Mouse (Mus musculus) myocyte (in vitro differentiated cells): Measurements from ENCODE around the gene Anks1b. TPM values are rescaled to one million over a fixed set of nuclear protein-coding genes. Genes with fewer than 3 reads are reported as not detected.

Experiments
- H3K27me3 ChIP-seq: one replicate; pipeline ENCODE4 v1.6.1; 2011; ENCODE audit not compliant: control insufficient read depth, insufficient read depth, insufficient read length
- H3K36me3 ChIP-seq: one replicate; pipeline ENCODE4 v1.6.1; 2011; ENCODE audit not compliant: control insufficient read depth, insufficient read depth
- H3K4me2 ChIP-seq: one replicate; pipeline ENCODE4 v1.6.1; 2011; ENCODE audit warnings: low read depth, control low read depth
- H3K4me3 ChIP-seq: one replicate; pipeline ENCODE4 v1.5.1; 2011; ENCODE audit warnings: mild to moderate bottlenecking, control low read depth, moderate library complexity
- H3K79me2 ChIP-seq: one replicate; pipeline ENCODE4 v1.6.1; 2011; ENCODE audit not compliant: control insufficient read depth, insufficient read depth
- H3ac ChIP-seq: one replicate; pipeline ENCODE4 v1.6.1; 2011; ENCODE audit not compliant: control insufficient read depth, insufficient read length
- CEBPB ChIP-seq: IDR thresholded peaks from 2 replicates; pipeline ENCODE4 v1.6.1; 2011; ENCODE audit warnings: mild to moderate bottlenecking, moderate library complexity; ENCODE audit not compliant: poor library complexity, insufficient read depth, severe bottlenecking
- E2F4 ChIP-seq: IDR thresholded peaks from one replicate; pipeline ENCODE4 v1.6.1; 2011; ENCODE audit warnings: mild to moderate bottlenecking, control low read depth, moderate library complexity; ENCODE audit not compliant: insufficient read depth
- MAX ChIP-seq: IDR thresholded peaks from one replicate; pipeline ENCODE4 v1.6.1; 2011; ENCODE audit warnings: low read depth, mild to moderate bottlenecking, control low read depth
- MYOD1 ChIP-seq, 3 experiments: IDR thresholded peaks; one replicate each; pipeline ENCODE4 v1.6.1; 2011; ENCODE audit warnings: control low read depth in 2 of 3, low read depth in 2 of 3, mild to moderate bottlenecking in 2 of 3, moderate library complexity in 1 of 3; ENCODE audit not compliant: insufficient read length in 2 of 3, control insufficient read depth in 1 of 3
- MYOG ChIP-seq, 3 experiments: IDR thresholded peaks; one replicate each; pipeline ENCODE4 v1.6.1; 2011; ENCODE audit warnings: control low read depth in 2 of 3, low read depth in 2 of 3, mild to moderate bottlenecking in 2 of 3; ENCODE audit not compliant: insufficient read length in 2 of 3, control insufficient read depth in 1 of 3, insufficient read depth in 1 of 3
- POLR2A ChIP-seq: IDR thresholded peaks from one replicate; pipeline ENCODE4 v1.6.1; 2011; ENCODE audit warnings: low read depth, mild to moderate bottlenecking, control low read depth, moderate library complexity; ENCODE audit not compliant: insufficient read length
- POLR2AphosphoS2 ChIP-seq: IDR thresholded peaks from one replicate; pipeline ENCODE4 v1.6.1; 2011; ENCODE audit warnings: low read depth, control low read depth; ENCODE audit not compliant: insufficient read length
- REST ChIP-seq: IDR thresholded peaks from one replicate; pipeline ENCODE4 v1.6.1; 2011; ENCODE audit warnings: mild to moderate bottlenecking, control low read depth, moderate library complexity; ENCODE audit not compliant: insufficient read depth, insufficient read length
- SRF ChIP-seq: IDR thresholded peaks from one replicate; pipeline ENCODE4 v1.6.1; 2011; ENCODE audit warnings: low read depth; ENCODE audit not compliant: control insufficient read depth, insufficient read length
- TCF12 ChIP-seq: IDR thresholded peaks from one replicate; pipeline ENCODE4 v1.6.1; 2011; ENCODE audit warnings: mild to moderate bottlenecking, control low read depth; ENCODE audit not compliant: poor library complexity, insufficient read depth, severe bottlenecking
- TCF3 ChIP-seq: IDR thresholded peaks from one replicate; pipeline ENCODE4 v1.6.1; 2011; ENCODE audit warnings: low read depth, control low read depth; ENCODE audit not compliant: insufficient read length
- USF1 ChIP-seq: IDR thresholded peaks from one replicate; pipeline ENCODE4 v1.6.1; 2011; ENCODE audit warnings: low read depth, mild to moderate bottlenecking, control low read depth, moderate library complexity
- polyA plus RNA-seq: library from polyadenylated mRNA; unstranded; fragments of >200 nt; fragmentation: generic; extraction: Trizol; gene quantifications from one replicate; pipeline ENCODE4 v1.2.1, GENCODE M21; 2012; ENCODE audit warnings: missing spikeins

The Anks1b gene
- polyA plus RNA-seq, 1 experiment, result 0.13 TPM

- TF ChIP-seq POLR2A (no peak), USF1 (no peak), MAX (no peak), CEBPB (no peak), MYOD1 (IDR thresholded peaks at IDR 0.05; ENCODE audit: control insufficient read depth in 1 of 3, insufficient read length in 2 of 3, low read depth in 2 of 3) (no peak), SRF (no peak), POLR2AphosphoS2 (no peak), TCF3 (no peak), MYOG (IDR thresholded peaks at IDR 0.05; ENCODE audit: control insufficient read depth in 1 of 3, insufficient read depth in 1 of 3, insufficient read length in 2 of 3, low read depth in 2 of 3) (no peak), TCF12 (no peak), E2F4 (no peak), REST (no peak)
- Histone ChIP-seq H3K4me3 (no peak overlapping the region), H3K4me2 (no peak overlapping the region)
These were observed 317.1 kb downstream of the Anks1b start for GRCm38 (mm10) chr10:90190366-90190765.

GRCm38 (mm10) chr10:90196936-90197335 lies 323.6 kb downstream of the Anks1b start:
- Histone ChIP-seq H3K4me2 (no peak overlapping the region), H3K27me3 (no peaks in the 10 kb centered on the region), H3K4me3 (no peak overlapping the region), H3ac (no peak overlapping the region), H3K79me2 (no peaks in the 10 kb centered on the region), H3K36me3 (no peaks in the 10 kb centered on the region)
- TF ChIP-seq POLR2AphosphoS2, result no peak
- TF ChIP-seq REST, result no peak
- TF ChIP-seq SRF, result no peak
- TF ChIP-seq CEBPB, result no peak
- no peak for TF ChIP-seq MYOG (IDR thresholded peaks at IDR 0.05; ENCODE audit: control insufficient read depth in 1 of 3, insufficient read depth in 1 of 3, insufficient read length in 2 of 3, low read depth in 2 of 3)
- TF ChIP-seq TCF3, result no peak
- no peak for TF ChIP-seq MAX
- no peak for TF ChIP-seq MYOD1 (IDR thresholded peaks at IDR 0.05; ENCODE audit: control insufficient read depth in 1 of 3, insufficient read length in 2 of 3, low read depth in 2 of 3)
- no peak for TF ChIP-seq TCF12
- no peak for TF ChIP-seq E2F4
- no peak for TF ChIP-seq POLR2A

More at GRCm38 (mm10) chr10:90190366-90190765, 317.1 kb downstream of the Anks1b start:
- Histone ChIP-seq H3K36me3 (no peaks in the 10 kb centered on the region), H3ac (no peak overlapping the region), H3K79me2 (no peaks in the 10 kb centered on the region), H3K27me3 (no peaks in the 10 kb centered on the region)

- no peak for TF ChIP-seq MYOG (IDR thresholded peaks at IDR 0.05; ENCODE audit: control insufficient read depth in 1 of 3, insufficient read depth in 1 of 3, insufficient read length in 2 of 3, low read depth in 2 of 3)
- TF ChIP-seq TCF12, result no peak
- TF ChIP-seq POLR2AphosphoS2, result no peak
- no peak for TF ChIP-seq USF1
- TF ChIP-seq SRF, result no peak
- no peak for TF ChIP-seq MYOD1 (IDR thresholded peaks at IDR 0.05; ENCODE audit: control insufficient read depth in 1 of 3, insufficient read length in 2 of 3, low read depth in 2 of 3)
- H3K4me2 ChIP-seq, result no peak overlapping the region
- H3K79me2 ChIP-seq, result no peaks in the 10 kb centered on the region
- H3K4me3 ChIP-seq, result no peak overlapping the region
- no peaks in the 10 kb centered on the region for H3K36me3 ChIP-seq
- H3ac ChIP-seq, result no peak overlapping the region
- H3K27me3 ChIP-seq, result no peaks in the 10 kb centered on the region
These were observed 336.7 kb downstream of the Anks1b start for GRCm38 (mm10) chr10:90210044-90210443.

- TF ChIP-seq POLR2A (no peak), REST (no peak), POLR2AphosphoS2 (no peak), MYOD1 (IDR thresholded peaks at IDR 0.05; ENCODE audit: control insufficient read depth in 1 of 3, insufficient read length in 2 of 3, low read depth in 2 of 3) (no peak), TCF12 (no peak), USF1 (no peak), CEBPB (no peak), MYOG (IDR thresholded peaks at IDR 0.05; ENCODE audit: control insufficient read depth in 1 of 3, insufficient read depth in 1 of 3, insufficient read length in 2 of 3, low read depth in 2 of 3) (no peak), SRF (no peak), E2F4 (no peak), MAX (no peak), TCF3 (no peak)
- Histone ChIP-seq H3K79me2 (no peaks in the 10 kb centered on the region), H3ac (no peak overlapping the region), H3K4me2 (no peak overlapping the region), H3K27me3 (no peaks in the 10 kb centered on the region), H3K36me3 (no peaks in the 10 kb centered on the region), H3K4me3 (no peak overlapping the region)
These were observed 347.2 kb downstream of the Anks1b start for GRCm38 (mm10) chr10:90220470-90220869.

GRCm38 (mm10) chr10:90222793-90223495 lies 349.6 kb downstream of the Anks1b start:
- no peak overlapping the region for H3K4me3 ChIP-seq
- TF ChIP-seq POLR2AphosphoS2 (no peak), REST (no peak), MYOG (IDR thresholded peaks at IDR 0.05; ENCODE audit: control insufficient read depth in 1 of 3, insufficient read depth in 1 of 3, insufficient read length in 2 of 3, low read depth in 2 of 3) (no peak), MYOD1 (IDR thresholded peaks at IDR 0.05; ENCODE audit: control insufficient read depth in 1 of 3, insufficient read length in 2 of 3, low read depth in 2 of 3) (no peak), E2F4 (no peak), MAX (no peak), TCF3 (no peak), USF1 (no peak), CEBPB (no peak), POLR2A (no peak), TCF12 (no peak), SRF (no peak)
- H3K79me2 ChIP-seq, result no peaks in the 10 kb centered on the region
- H3K27me3 ChIP-seq, result no peaks in the 10 kb centered on the region
- H3K4me2 ChIP-seq, result no peak overlapping the region
- H3K36me3 ChIP-seq, result no peaks in the 10 kb centered on the region
- H3ac ChIP-seq, result no peak overlapping the region
